26 mouse cellular contexts compared by ENCODE assay signal in genomic region chr5:73810660-73811059, GRCm38 (mm10).
DNase-seq lines count a peak whose midpoint lies in the region; ATAC-seq lines count a peak whose summit lies in the region.
"Had no signal": no experiment of that assay in that cellular context is flagged by ENCODE, and none has a peak within 500 bp of the region (broad histone marks: within the 10 kb centered on the region; RNA-seq: fewer than 3 reads in every experiment).

No protein-coding gene starts in this region.

- H3K4me1 ChIP-seq in kidney, embryonic 16.5 days (ENCODE audit: insufficient read depth, low read length): no peaks in the 10 kb centered on the region
- no peaks in the 10 kb centered on the region for H3K4me1 ChIP-seq in neural tube, embryonic 15.5 days
- H3K4me1 ChIP-seq: forebrain, embryonic 10.5 days; forebrain, embryonic 13.5 days; heart, embryonic 12.5 days; heart, embryonic 15.5 days had no signal

- H3K27ac ChIP-seq in kidney, embryonic 16.5 days (ENCODE audit: low read length): peak overlapping the region; percentile 31; the same call in 1 of the 2 replicates
- no peak overlapping the region for H3K27ac ChIP-seq in neural tube, embryonic 15.5 days (replicated peaks)
- H3K27ac ChIP-seq: forebrain, embryonic 10.5 days; forebrain, embryonic 13.5 days; gastrocnemius, adult 2 months; heart, embryonic 15.5 days; hindbrain, embryonic 14.5 days; hindbrain, postnatal 0 days had no signal

- H3K4me2 ChIP-seq in kidney, embryonic 16.5 days (replicated peaks; ENCODE audit: low read depth, low read length): no peak overlapping the region
- no peak overlapping the region for H3K4me2 ChIP-seq in neural tube, embryonic 15.5 days
- H3K4me2 ChIP-seq: forebrain, embryonic 13.5 days; heart, embryonic 12.5 days; heart, embryonic 15.5 days; hindbrain, embryonic 14.5 days had no signal

- no peaks in the 10 kb centered on the region for H3K27me3 ChIP-seq in kidney, embryonic 16.5 days (ENCODE audit: insufficient read depth, low read length)
- no peaks in the 10 kb centered on the region for H3K27me3 ChIP-seq in neural tube, embryonic 15.5 days (replicated peaks)
- H3K27me3 ChIP-seq: CH12.LX; forebrain, embryonic 13.5 days; heart, embryonic 12.5 days; heart, embryonic 15.5 days had no signal

- H3K36me3 ChIP-seq in kidney, embryonic 16.5 days (ENCODE audit: insufficient read depth, low read length): no peaks in the 10 kb centered on the region
- no peaks in the 10 kb centered on the region for H3K36me3 ChIP-seq in neural tube, embryonic 15.5 days
- H3K36me3 ChIP-seq: forebrain, embryonic 10.5 days; G1E; heart, embryonic 12.5 days; heart, embryonic 15.5 days had no signal

- no peaks in the 10 kb centered on the region; the same call in none of the 2 replicates for H3K9me3 ChIP-seq in kidney, embryonic 16.5 days (ENCODE audit: low read length)
- no peaks in the 10 kb centered on the region; the same call in 1 of the 2 replicates for H3K9me3 ChIP-seq in neural tube, embryonic 15.5 days (replicated peaks)
- H3K9me3 ChIP-seq: forebrain, embryonic 10.5 days; forebrain, embryonic 13.5 days; G1E; heart, embryonic 15.5 days had no signal

- peak; percentile 78 for DNase-seq in heart, adult 11 months
- no peak for DNase-seq in heart, postnatal 4 days
- no peak for DNase-seq in kidney, adult 9 months
- peak; percentile 38 for DNase-seq in neural tube, embryonic 10.5 days (ENCODE audit: extremely low spot score, low spot score)
- DNase-seq in layer of hippocampus, adult 8-10 months (ENCODE audit: low spot score in 2 of 2): no peak
- DNase-seq: B cell, adult 2 months; cerebellum, adult 18-20 months; cerebellum, adult 9-10 months; cerebellum, postnatal 14 days; gastrocnemius, adult 2 months; gastrocnemius, postnatal 14 days; heart, adult 18-20 months; heart, postnatal 10 days; heart, postnatal 36 days had no signal

- peak; percentile 74 for ATAC-seq in kidney, embryonic 16.5 days (ENCODE audit: low FRiP score, low TSS enrichment)
- ATAC-seq in neural tube, embryonic 15.5 days (ENCODE audit: low FRiP score): no peak
- ATAC-seq: forebrain, embryonic 13.5 days; forebrain, embryonic 16.5 days; hindbrain, postnatal 0 days; Patski had no signal

- 27% methylated on average over 3 of the region's 3 CpGs for WGBS in kidney, embryonic 16.5 days
- 86% methylated on average over 3 of the region's 3 CpGs for WGBS in neural tube, embryonic 15.5 days

- H3K9ac ChIP-seq in kidney, embryonic 16.5 days (replicated peaks; ENCODE audit: low read length): no peak overlapping the region
- no peak overlapping the region for H3K9ac ChIP-seq in neural tube, embryonic 15.5 days (replicated peaks)
- H3K9ac ChIP-seq: forebrain, embryonic 13.5 days; heart, embryonic 12.5 days; heart, embryonic 15.5 days; hindbrain, embryonic 14.5 days had no signal

- no peak overlapping the region for H3K4me3 ChIP-seq in kidney, embryonic 16.5 days (ENCODE audit: low read length)
- no peak overlapping the region for H3K4me3 ChIP-seq in neural tube, embryonic 15.5 days (replicated peaks)
- H3K4me3 ChIP-seq: forebrain, embryonic 10.5 days; forebrain, embryonic 13.5 days; gastrocnemius, adult 2 months; heart, embryonic 12.5 days; heart, embryonic 15.5 days had no signal

Comparison
In these comparisons a context has a peak if more than half of its experiments do, and no peak if none do; other contexts are left out.
1. DNase-seq: peak in heart, adult 11 months (single experiment) and neural tube, embryonic 10.5 days (single experiment); none in heart, postnatal 4 days (single experiment), kidney, adult 9 months (single experiment) and layer of hippocampus, adult 8-10 months (0 of 2).